Mouse (Mus musculus) midbrain, embryonic 15.5 days (tissue): Measurements from ENCODE around the gene Tbc1d16. TPM values are rescaled to one million over a fixed set of nuclear protein-coding genes. Genes with fewer than 3 reads are reported as not detected.
"Not testable (repeated sequence)": the region's sequence is repeated elsewhere in the genome, so short reads cannot be mapped to it uniquely, and the experiment has no call there.

Source experiments
- ATAC-seq: fragments of 200-750 bp; cut with Nextera tagmentation; replicated peaks from 2 replicates; pipeline ENCODE4 v1.8.0; 2017; ENCODE audit warnings: moderate TSS enrichment
- H3K27ac ChIP-seq: fragments of 300-500 bp; sonication (generic); 2 replicates; pipeline ENCODE4 v1.5.1; 2015; ENCODE audit warnings: mild to moderate bottlenecking, inconsistent platforms
- H3K27me3 ChIP-seq: fragments of 300-500 bp; sonication (generic); replicated peaks from 2 replicates; pipeline ENCODE4 v1.6.1; 2015; ENCODE audit warnings: inconsistent platforms
- H3K36me3 ChIP-seq: fragments of 300-500 bp; sonication (generic); replicated peaks from 2 replicates; pipeline ENCODE4 v1.6.1; 2015; ENCODE audit warnings: inconsistent platforms
- H3K4me1 ChIP-seq: fragments of 300-500 bp; sonication (generic); 2 replicates; pipeline ENCODE4 v1.6.1; 2015; ENCODE audit warnings: inconsistent platforms
- H3K4me2 ChIP-seq: fragments of 300-500 bp; sonication (generic); 2 replicates; pipeline ENCODE4 v1.6.1; 2015; ENCODE audit warnings: inconsistent platforms, mild to moderate bottlenecking, moderate library complexity
- H3K4me3 ChIP-seq: fragments of 300-500 bp; sonication (generic); 2 replicates; pipeline ENCODE4 v1.5.1; 2015; ENCODE audit warnings: mild to moderate bottlenecking, inconsistent platforms
- H3K9ac ChIP-seq: fragments of 300-500 bp; sonication (generic); 2 replicates; pipeline ENCODE4 v1.6.1; 2015; ENCODE audit warnings: mild to moderate bottlenecking, inconsistent platforms
- H3K9me3 ChIP-seq: fragments of 300-500 bp; sonication (generic); 2 replicates; pipeline ENCODE4 v1.6.1; 2016; ENCODE audit warnings: inconsistent platforms
- WGBS: fragments of 180-500 bp; shearing (Covaris S2); methylation state at CpG from one replicate; pipeline ENCODE4 v1.1.7; 2015; ENCODE audit warnings: mixed read lengths; 5-methylcytosine and 5-hydroxymethylcytosine counted together
- polyA plus RNA-seq: library from polyadenylated mRNA; unstranded; fragments of >200 nt; fragmentation: Nextera tagmentation; extraction: Ambion mirVana; gene quantifications from 2 replicates; pipeline ENCODE4 v1.2.1, GENCODE M21; 2015

Gene Tbc1d16
- polyA plus RNA-seq, 1 experiment from 2014 or later: 66.8 TPM

GRCm38 (mm10) chr11:119256557-119256956, 28.3 kb upstream of the Tbc1d16 start:
- H3K27me3 ChIP-seq, ATAC-seq, H3K36me3 ChIP-seq, H3K27ac ChIP-seq, H3K4me2 ChIP-seq, H3K9me3 ChIP-seq, H3K4me3 ChIP-seq, H3K9ac ChIP-seq: not testable (repeated sequence)
- peaks cover 20% of the 10 kb centered on the region for H3K4me1 ChIP-seq
- 88% methylated on average over 5 of the region's 5 CpGs for WGBS

GRCm38 (mm10) chr11:119252854-119253541, 24.7 kb upstream of the Tbc1d16 start:
- Histone ChIP-seq H3K27me3 (no peaks in the 10 kb centered on the region), H3K9me3 (no peaks in the 10 kb centered on the region), H3K4me2 (peak overlapping the region; percentile 48), H3K27ac (peak overlapping the region; percentile 56), H3K4me1 (peaks cover 20% of the 10 kb centered on the region), H3K4me3 (peak overlapping the region; percentile 28), H3K36me3 (no peaks in the 10 kb centered on the region), H3K9ac (0 out of 2 replicates have a peak overlapping the region, but pooled peaks have one; percentile 21)
- peak; percentile 82 for ATAC-seq
- WGBS: 8% methylated on average over 22 of the region's 22 CpGs

- H3K36me3 ChIP-seq: no peaks in the 10 kb centered on the region
- no peak overlapping the region for H3K9ac ChIP-seq
- peaks cover 20% of the 10 kb centered on the region for H3K4me1 ChIP-seq
- 74% methylated on average over 17 of the region's 17 CpGs for WGBS
- H3K9me3 ChIP-seq: no peaks in the 10 kb centered on the region
- H3K4me2 ChIP-seq: no peak overlapping the region
- ATAC-seq: no peak
- H3K27me3 ChIP-seq: no peaks in the 10 kb centered on the region
- H3K27ac ChIP-seq: no peak overlapping the region
- no peak overlapping the region for H3K4me3 ChIP-seq
These were observed 22.7 kb upstream of the Tbc1d16 start for GRCm38 (mm10) chr11:119250998-119251397.

GRCm38 (mm10) chr11:119249011-119249410, 20.7 kb upstream of the Tbc1d16 start:
- Histone ChIP-seq H3K4me2 (no peak overlapping the region), H3K9ac (no peak overlapping the region), H3K27me3 (no peaks in the 10 kb centered on the region), H3K9me3 (no peaks in the 10 kb centered on the region), H3K36me3 (no peaks in the 10 kb centered on the region), H3K27ac (no peak overlapping the region), H3K4me3 (no peak overlapping the region), H3K4me1 (peaks cover 20% of the 10 kb centered on the region)
- 32% methylated on average over 6 of the region's 6 CpGs for WGBS
- no peak for ATAC-seq

GRCm38 (mm10) chr11:119245543-119245942, 17.2 kb upstream of the Tbc1d16 start:
- H3K4me2 ChIP-seq, H3K9ac ChIP-seq, H3K36me3 ChIP-seq, H3K27me3 ChIP-seq, H3K9me3 ChIP-seq, ATAC-seq, H3K4me3 ChIP-seq, H3K27ac ChIP-seq, H3K4me1 ChIP-seq: not testable (repeated sequence)
- WGBS: 93% methylated on average over 6 of the region's 6 CpGs

GRCm38 (mm10) chr11:119239480-119239879, 11.2 kb upstream of the Tbc1d16 start:
- Histone ChIP-seq H3K36me3 (0 out of 2 replicates have a peak, but pooled peaks cover 3% of the 10 kb centered on the region), H3K27me3 (no peaks in the 10 kb centered on the region), H3K9me3 (no peaks in the 10 kb centered on the region), H3K9ac (no peak overlapping the region), H3K27ac (no peak overlapping the region), H3K4me2 (no peak overlapping the region), H3K4me1 (peaks cover 6% of the 10 kb centered on the region; the same call in 1 of the 2 replicates), H3K4me3 (no peak overlapping the region)
- no peak for ATAC-seq
- WGBS: 87% methylated on average over 12 of the region's 12 CpGs

- no peak overlapping the region for H3K9ac ChIP-seq
- peaks cover 6% of the 10 kb centered on the region; the same call in 1 of the 2 replicates for H3K4me1 ChIP-seq
- no peaks in the 10 kb centered on the region for H3K27me3 ChIP-seq
- 0 out of 2 replicates have a peak, but pooled peaks cover 3% of the 10 kb centered on the region for H3K36me3 ChIP-seq
- peak; percentile 72 for ATAC-seq
- 25% methylated on average over 11 of the region's 11 CpGs for WGBS
- no peaks in the 10 kb centered on the region for H3K9me3 ChIP-seq
- peak overlapping the region; percentile 43 for H3K4me2 ChIP-seq
- H3K4me3 ChIP-seq: peak overlapping the region; percentile 23
- H3K27ac ChIP-seq: peak overlapping the region; percentile 17; the same call in 1 of the 2 replicates
These were observed 10.0 kb upstream of the Tbc1d16 start for GRCm38 (mm10) chr11:119238305-119238721.

GRCm38 (mm10) chr11:119237568-119238304, 9.4 kb upstream of the Tbc1d16 start:
- Histone ChIP-seq H3K9me3 (no peaks in the 10 kb centered on the region), H3K4me1 (peaks cover 6% of the 10 kb centered on the region; the same call in 1 of the 2 replicates), H3K9ac (no peak overlapping the region), H3K4me3 (peak overlapping the region; percentile 23), H3K27ac (peak overlapping the region; percentile 31; the same call in 1 of the 2 replicates), H3K36me3 (0 out of 2 replicates have a peak, but pooled peaks cover 3% of the 10 kb centered on the region), H3K4me2 (peak overlapping the region; percentile 43), H3K27me3 (no peaks in the 10 kb centered on the region)
- WGBS: 40% methylated on average over 20 of the region's 20 CpGs
- ATAC-seq: peak; percentile 38; the same call in 1 of the 2 replicates

GRCm38 (mm10) chr11:119237007-119237406, 8.7 kb upstream of the Tbc1d16 start:
- ATAC-seq: no peak
- no peak overlapping the region for H3K4me2 ChIP-seq
- no peaks in the 10 kb centered on the region for H3K27me3 ChIP-seq
- no peak overlapping the region for H3K9ac ChIP-seq
- no peak overlapping the region for H3K4me3 ChIP-seq
- 40% methylated on average over 3 of the region's 3 CpGs for WGBS
- 0 out of 2 replicates have a peak, but pooled peaks cover 3% of the 10 kb centered on the region for H3K36me3 ChIP-seq
- H3K27ac ChIP-seq: no peak overlapping the region
- peaks cover 6% of the 10 kb centered on the region; the same call in 1 of the 2 replicates for H3K4me1 ChIP-seq
- no peaks in the 10 kb centered on the region for H3K9me3 ChIP-seq

GRCm38 (mm10) chr11:119236354-119236753, 8.1 kb upstream of the Tbc1d16 start:
- WGBS: 44% methylated on average over 8 of the region's 8 CpGs
- peaks cover 6% of the 10 kb centered on the region; the same call in 1 of the 2 replicates for H3K4me1 ChIP-seq
- no peak overlapping the region for H3K9ac ChIP-seq
- no peak overlapping the region for H3K4me2 ChIP-seq
- no peaks in the 10 kb centered on the region for H3K27me3 ChIP-seq
- 0 out of 2 replicates have a peak, but pooled peaks cover 3% of the 10 kb centered on the region for H3K36me3 ChIP-seq
- no peak overlapping the region for H3K27ac ChIP-seq
- H3K9me3 ChIP-seq: no peaks in the 10 kb centered on the region
- H3K4me3 ChIP-seq: no peak overlapping the region
- ATAC-seq: no peak

- ATAC-seq: no peak
- H3K36me3 ChIP-seq: 0 out of 2 replicates have a peak, but pooled peaks cover 3% of the 10 kb centered on the region
- H3K9ac ChIP-seq: no peak overlapping the region
- no peaks in the 10 kb centered on the region for H3K27me3 ChIP-seq
- H3K4me3 ChIP-seq: no peak overlapping the region
- peaks cover 7% of the 10 kb centered on the region; the same call in 1 of the 2 replicates for H3K4me1 ChIP-seq
- H3K27ac ChIP-seq: no peak overlapping the region
- H3K4me2 ChIP-seq: no peak overlapping the region
- 88% methylated on average over 4 of the region's 4 CpGs for WGBS
- H3K9me3 ChIP-seq: no peaks in the 10 kb centered on the region
These were observed 7.3 kb upstream of the Tbc1d16 start for GRCm38 (mm10) chr11:119235596-119235995.

GRCm38 (mm10) chr11:119234770-119235169, 6.5 kb upstream of the Tbc1d16 start:
- H3K4me3 ChIP-seq: no peak overlapping the region

More at GRCm38 (mm10) chr11:119234770-119235169, 6.5 kb upstream of the Tbc1d16 start:
- H3K27me3 ChIP-seq: no peaks in the 10 kb centered on the region
- no peak overlapping the region for H3K9ac ChIP-seq
- peaks cover 15% of the 10 kb centered on the region for H3K4me1 ChIP-seq
- no peaks in the 10 kb centered on the region for H3K9me3 ChIP-seq
- no peak overlapping the region for H3K4me2 ChIP-seq
- H3K36me3 ChIP-seq: 0 out of 2 replicates have a peak, but pooled peaks cover 3% of the 10 kb centered on the region
- WGBS: 92% methylated on average over 10 of the region's 10 CpGs
- H3K27ac ChIP-seq: no peak overlapping the region
- no peak for ATAC-seq
